Mouse (Mus musculus): ENCODE data around the gene Bid.

- TF ChIP-seq CTCF (IDR thresholded peaks at IDR 0.05; ENCODE audit: borderline replicate concordance, extremely low read depth, insufficient read depth, insufficient read length) (no peak), POLR2A (IDR thresholded peaks at IDR 0.05; ENCODE audit: borderline replicate concordance, extremely low read depth, insufficient read depth, insufficient read length, poor library complexity, severe bottlenecking) (no peak)
Measured at GRCm38 (mm10) chr6:120866051-120866814, 50.4 kb downstream of the Bid start.
